Mouse (Mus musculus) CD8-positive naive resting alpha-beta T cell, adult 2 months (primary cell): ENCODE measurements around the gene Wdr62.

Experiments
- DNase-seq, 2 experiments: peaks; one replicate each; pipeline ENCODE4 v3.0.0; 2022; ENCODE audit warnings: low read depth in 2 of 2, low spot score in 2 of 2

Gene Wdr62

GRCm38 (mm10) chr7:30306083-30306779 lies 26.0 kb upstream of the Wdr62 start:
- no peak for DNase-seq

GRCm38 (mm10) chr7:30300914-30301313 lies 20.7 kb upstream of the Wdr62 start:
- DNase-seq, result peak; percentile 25 to 46

- DNase-seq, result no peak
These were observed 17.0 kb upstream of the Wdr62 start for GRCm38 (mm10) chr7:30297266-30297665.

- DNase-seq, result no peak
These were observed 16.6 kb upstream of the Wdr62 start for GRCm38 (mm10) chr7:30296816-30297215.

GRCm38 (mm10) chr7:30295103-30295502 lies 14.9 kb upstream of the Wdr62 start:
- DNase-seq, result no peak

GRCm38 (mm10) chr7:30294296-30294695 lies 14.1 kb upstream of the Wdr62 start:
- DNase-seq, result no peak

- no peak for DNase-seq
These were observed 13.6 kb upstream of the Wdr62 start for GRCm38 (mm10) chr7:30293795-30294194.

- no peak for DNase-seq
These were observed 11.3 kb upstream of the Wdr62 start, which contains the start of gene Clip3 for GRCm38 (mm10) chr7:30291215-30292131. Gene Clip3 (plus strand): TSS chr7:30291728.

- DNase-seq, result no peak
These were observed 9.6 kb upstream of the Wdr62 start for GRCm38 (mm10) chr7:30289714-30290399.

GRCm38 (mm10) chr7:30289071-30289713 lies 9.0 kb upstream of the Wdr62 start:
- no peak for DNase-seq

GRCm38 (mm10) chr7:30288046-30288445 lies 7.8 kb upstream of the Wdr62 start:
- DNase-seq, result no peak

GRCm38 (mm10) chr7:30286701-30287410 lies 6.6 kb upstream of the Wdr62 start:
- DNase-seq, result no peak

- DNase-seq, result no peak
These were observed 2.5 kb upstream of the Wdr62 start for GRCm38 (mm10) chr7:30282740-30283139.

- no peak for DNase-seq
These were observed 1.3 kb upstream of the Wdr62 start for GRCm38 (mm10) chr7:30281522-30281921.

- peak; percentile 59 to 69 for DNase-seq
These were observed 485 bp upstream of the Wdr62 start for GRCm38 (mm10) chr7:30280670-30281138.

- DNase-seq, result no peak
These were observed 683 bp downstream of the Wdr62 start for GRCm38 (mm10) chr7:30279536-30279935.

GRCm38 (mm10) chr7:30278911-30279310 lies 1.3 kb downstream of the Wdr62 start:
- DNase-seq, result no peak

GRCm38 (mm10) chr7:30274383-30274782 lies 5.8 kb downstream of the Wdr62 start:
- no peak for DNase-seq

- no peak for DNase-seq
These were observed 10.6 kb downstream of the Wdr62 start for GRCm38 (mm10) chr7:30269641-30270040.

GRCm38 (mm10) chr7:30266780-30267179 lies 13.4 kb downstream of the Wdr62 start:
- no peak for DNase-seq
